Mouse (Mus musculus) embryonic facial prominence, embryonic 11.5 days (tissue): ENCODE data around the gene Hmgb1. TPM values are rescaled to one million over a fixed set of nuclear protein-coding genes. Genes with fewer than 3 reads are reported as not detected.
"Not testable (repeated sequence)": the region's sequence is repeated elsewhere in the genome, so short reads cannot be mapped to it uniquely, and the experiment has no call there.

Experiments
- ATAC-seq: fragments of 200-750 bp; cut with Nextera tagmentation; replicated peaks from 2 replicates; pipeline ENCODE4 v1.8.0; 2017; ENCODE audit warnings: low read depth; ENCODE audit not compliant: insufficient number of reproducible peaks, low FRiP score, low TSS enrichment
- DNase-seq: peaks from one replicate; pipeline ENCODE4 v3.0.0-alpha.2; 2015; ENCODE audit warnings: low spot score
- H3K27ac ChIP-seq: fragments of 300-500 bp; sonication (generic); replicated peaks from 2 replicates; pipeline ENCODE4 v1.5.1; 2014; ENCODE audit warnings: mild to moderate bottlenecking, low read depth, low read length, control low read depth
- H3K27me3 ChIP-seq: fragments of 300-500 bp; sonication (generic); 2 replicates; pipeline ENCODE4 v1.6.1; 2014; ENCODE audit warnings: mild to moderate bottlenecking, low read length, moderate library complexity, mixed read lengths; ENCODE audit not compliant: control insufficient read depth, insufficient read depth
- H3K36me3 ChIP-seq: fragments of 300-500 bp; sonication (generic); replicated peaks from 2 replicates; pipeline ENCODE4 v1.6.1; 2014; ENCODE audit warnings: low read depth, mild to moderate bottlenecking, low read length, moderate library complexity, mixed read lengths; ENCODE audit not compliant: control insufficient read depth, insufficient read depth
- H3K4me1 ChIP-seq: fragments of 300-500 bp; sonication (generic); 2 replicates; pipeline ENCODE4 v1.6.1; 2014; ENCODE audit warnings: low read length, mixed read lengths; ENCODE audit not compliant: control insufficient read depth, insufficient read depth
- H3K4me2 ChIP-seq: fragments of 300-500 bp; sonication (generic); 2 replicates; pipeline ENCODE4 v1.6.1; 2014; ENCODE audit warnings: low read depth, mild to moderate bottlenecking, control low read depth, low read length, moderate library complexity
- H3K4me3 ChIP-seq: fragments of 300-500 bp; sonication (generic); 2 replicates; pipeline ENCODE4 v1.5.1; 2014; ENCODE audit warnings: low read depth, low read length, control low read depth
- H3K9ac ChIP-seq: fragments of 300-500 bp; sonication (generic); replicated peaks from 2 replicates; pipeline ENCODE4 v1.6.1; 2014; ENCODE audit warnings: mild to moderate bottlenecking, control low read depth, low read length
- H3K9me3 ChIP-seq: fragments of 300-500 bp; sonication (generic); replicated peaks from 2 replicates; pipeline ENCODE4 v1.6.1; 2016; ENCODE audit warnings: mild to moderate bottlenecking, low read length, inconsistent platforms, mixed read lengths; ENCODE audit not compliant: control insufficient read depth
- WGBS: fragments of 180-500 bp; shearing (Covaris S2); extraction: QIAGEN DNeasy Blood & Tissue Kit; methylation state at CpG from one replicate; pipeline ENCODE4 v1.1.7; 2014; 5-methylcytosine and 5-hydroxymethylcytosine counted together
- polyA plus RNA-seq: library from polyadenylated mRNA; unstranded; fragments of >200 nt; fragmentation: Nextera tagmentation; extraction: Ambion mirVana; gene quantifications from 2 replicates; pipeline ENCODE4 v1.2.1, GENCODE M21; 2014

Gene Hmgb1
- polyA plus RNA-seq, 1 experiment from 2014 or later: 2,281 TPM

GRCm38 (mm10) chr5:149138087-149138486 lies 46.2 kb downstream of the Hmgb1 start:
- ATAC-seq, DNase-seq, H3K27me3 ChIP-seq, H3K9me3 ChIP-seq, H3K27ac ChIP-seq, H3K4me3 ChIP-seq, H3K4me2 ChIP-seq, H3K4me1 ChIP-seq, H3K36me3 ChIP-seq, H3K9ac ChIP-seq: not testable (repeated sequence)
- 91% methylated on average over 6 of the region's 6 CpGs for WGBS

GRCm38 (mm10) chr5:149137447-149137846 lies 46.8 kb downstream of the Hmgb1 start:
- no peak overlapping the region for H3K9ac ChIP-seq
- no peaks in the 10 kb centered on the region for H3K4me1 ChIP-seq
- no peak overlapping the region for H3K4me2 ChIP-seq
- no peak for DNase-seq
- H3K9me3 ChIP-seq: no peaks in the 10 kb centered on the region
- no peak for ATAC-seq
- 74% methylated on average over 3 of the region's 3 CpGs for WGBS
- no peak overlapping the region for H3K27ac ChIP-seq
- no peak overlapping the region for H3K4me3 ChIP-seq
- no peaks in the 10 kb centered on the region for H3K36me3 ChIP-seq
- H3K27me3 ChIP-seq: no peaks in the 10 kb centered on the region

DNA sequence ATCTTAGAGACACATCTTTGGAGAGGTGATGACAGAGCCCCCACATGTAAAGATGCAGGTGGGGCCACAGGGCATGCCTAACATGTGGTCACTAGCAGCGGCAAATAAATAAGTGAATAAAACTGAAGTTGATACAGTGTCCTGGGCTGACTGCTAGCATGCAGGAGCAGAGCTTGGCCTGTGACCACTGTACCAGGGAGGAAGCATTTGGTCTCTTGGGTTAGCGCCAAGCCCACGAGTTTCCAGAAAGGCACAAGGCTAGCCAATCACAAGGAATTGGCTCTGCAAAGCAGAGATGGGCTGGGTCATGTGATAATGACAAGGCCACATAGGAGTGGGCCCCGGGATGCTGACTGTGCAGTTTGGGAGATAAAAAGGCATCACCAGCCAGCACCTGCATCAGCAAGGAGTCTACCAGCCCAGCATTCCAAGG lies 47.3 kb downstream of the Hmgb1 start:
- Histone ChIP-seq H3K27me3 (no peaks in the 10 kb centered on the region), H3K9me3 (no peaks in the 10 kb centered on the region), H3K36me3 (no peaks in the 10 kb centered on the region), H3K9ac (no peak overlapping the region), H3K27ac (no peak overlapping the region), H3K4me2 (no peak overlapping the region), H3K4me3 (no peak overlapping the region), H3K4me1 (no peaks in the 10 kb centered on the region)
- DNase-seq (no peak), ATAC-seq (no peak)
- 84% methylated on average over 4 of the region's 4 CpGs for WGBS

DNA sequence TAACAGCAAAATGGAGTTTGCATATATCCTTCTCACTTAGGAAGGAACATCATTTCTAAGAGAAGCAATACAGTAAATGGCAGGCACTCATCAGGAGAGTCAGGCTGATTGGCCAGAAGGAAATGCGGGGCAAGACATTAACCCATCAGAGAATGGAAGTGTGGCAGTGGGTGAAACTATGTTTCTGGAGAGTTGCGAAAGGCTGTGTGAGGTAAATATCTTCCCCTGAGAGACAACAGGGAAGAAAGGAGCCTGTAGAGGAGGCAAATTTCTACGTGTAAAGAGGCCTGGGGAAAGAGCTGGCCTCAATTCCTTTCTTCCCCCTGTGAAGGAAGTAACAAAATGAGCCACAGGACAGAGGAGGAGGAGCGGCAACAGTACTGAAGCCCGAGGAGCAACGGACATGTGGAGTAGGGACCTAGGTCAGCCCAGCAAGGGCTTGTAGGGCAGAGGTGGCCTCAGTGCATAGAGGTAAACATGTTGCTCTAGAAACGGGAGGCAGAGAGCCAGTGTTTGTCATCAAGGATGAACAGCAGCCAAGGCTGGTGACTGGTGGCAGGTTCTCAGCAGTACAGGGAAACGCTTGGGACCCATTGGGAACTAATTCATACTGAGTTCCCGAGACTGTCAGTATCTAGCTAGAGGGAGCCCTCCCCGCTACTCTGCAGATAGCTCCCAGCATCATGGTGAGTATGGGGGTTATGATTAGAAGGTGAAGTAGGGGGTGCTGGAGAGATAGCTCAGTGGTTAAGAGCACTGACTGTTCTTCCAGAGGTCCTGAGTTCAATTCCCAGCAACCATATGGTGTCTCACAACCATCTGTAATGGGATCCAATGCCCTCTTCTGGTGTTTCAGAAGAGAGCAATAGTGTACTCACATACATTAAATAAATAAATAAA lies 48.6 kb downstream of the Hmgb1 start:
- H3K4me2 ChIP-seq: no peak overlapping the region
- no peak for DNase-seq
- no peaks in the 10 kb centered on the region for H3K9me3 ChIP-seq
- H3K27ac ChIP-seq: no peak overlapping the region
- 78% methylated on average over 10 of the region's 10 CpGs for whole genome bisulfite sequencing
- no peak for ATAC-seq
- no peaks in the 10 kb centered on the region for H3K36me3 ChIP-seq
- no peaks in the 10 kb centered on the region for H3K27me3 ChIP-seq
- H3K4me3 ChIP-seq: no peak overlapping the region
- no peaks in the 10 kb centered on the region for H3K4me1 ChIP-seq
- H3K9ac ChIP-seq: no peak overlapping the region

DNA sequence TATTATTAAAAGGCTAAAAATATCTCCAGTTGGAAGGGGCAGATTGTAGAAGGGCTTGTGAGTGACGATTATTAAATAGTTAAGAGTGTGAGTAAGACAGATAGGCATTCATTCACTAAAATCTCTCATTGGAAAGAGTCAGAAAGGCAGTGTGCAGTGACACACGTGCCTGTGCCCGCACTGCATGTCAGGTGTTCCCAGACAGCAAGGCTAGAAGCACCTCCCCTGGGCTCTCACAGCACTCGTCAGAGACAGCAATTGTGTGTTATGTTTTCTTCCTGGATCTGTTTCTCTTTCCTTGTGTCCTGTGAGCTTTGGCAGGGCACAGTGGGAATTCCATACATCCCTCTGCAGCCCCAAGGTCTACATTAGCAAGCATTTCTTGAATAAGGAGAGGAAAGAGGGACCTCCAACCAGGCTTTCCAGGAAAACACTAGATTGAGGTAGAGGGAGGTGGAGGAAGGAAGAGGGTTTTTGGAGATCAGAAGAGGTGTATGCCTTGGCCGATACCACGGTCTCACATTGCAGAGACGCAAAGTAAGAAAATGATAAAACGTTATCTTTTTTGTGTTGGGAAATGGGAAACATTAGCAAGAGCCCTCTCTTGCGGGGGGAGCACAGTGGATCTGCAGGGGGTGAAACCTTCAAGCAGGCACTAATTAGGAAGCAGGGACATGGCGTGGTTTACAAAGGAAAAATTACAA lies 49.4 kb downstream of the Hmgb1 start:
- Histone ChIP-seq H3K9me3 (no peaks in the 10 kb centered on the region), H3K4me3 (no peak overlapping the region), H3K9ac (no peak overlapping the region), H3K4me1 (no peaks in the 10 kb centered on the region), H3K27me3 (no peaks in the 10 kb centered on the region), H3K36me3 (no peaks in the 10 kb centered on the region), H3K4me2 (no peak overlapping the region), H3K27ac (no peak overlapping the region)
- ATAC-seq (no peak), DNase-seq (no peak)
- 74% methylated on average over 10 of the region's 10 CpGs for WGBS

DNA sequence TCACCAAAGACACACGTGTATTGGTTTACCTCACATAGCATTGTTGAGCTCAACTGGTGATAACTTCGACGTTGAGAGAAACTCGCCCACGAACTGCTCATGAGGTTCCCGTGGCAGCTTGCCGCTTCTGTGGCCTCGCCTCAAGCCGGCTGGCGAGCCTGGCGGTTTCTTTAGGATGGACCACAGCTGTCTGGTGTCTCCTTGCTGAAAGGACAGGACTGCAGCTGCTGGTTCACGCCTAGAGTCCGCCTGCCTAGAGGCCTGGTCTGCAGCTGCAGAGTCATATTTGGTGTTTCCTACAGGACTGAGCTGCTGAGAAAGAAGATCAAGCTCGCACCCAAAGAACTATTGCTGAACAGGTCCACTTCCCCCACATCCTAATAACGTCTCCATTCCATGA lies 55.8 kb downstream of the Hmgb1 start:
- Histone ChIP-seq H3K4me1 (no peaks in the 10 kb centered on the region), H3K27me3 (no peaks in the 10 kb centered on the region), H3K36me3 (no peaks in the 10 kb centered on the region), H3K9me3 (no peaks in the 10 kb centered on the region), H3K9ac (no peak overlapping the region), H3K4me2 (no peak overlapping the region), H3K4me3 (no peak overlapping the region), H3K27ac (no peak overlapping the region)
- no peak for ATAC-seq
- WGBS: 90% methylated on average over 15 of the region's 15 CpGs
- no peak for DNase-seq

DNA sequence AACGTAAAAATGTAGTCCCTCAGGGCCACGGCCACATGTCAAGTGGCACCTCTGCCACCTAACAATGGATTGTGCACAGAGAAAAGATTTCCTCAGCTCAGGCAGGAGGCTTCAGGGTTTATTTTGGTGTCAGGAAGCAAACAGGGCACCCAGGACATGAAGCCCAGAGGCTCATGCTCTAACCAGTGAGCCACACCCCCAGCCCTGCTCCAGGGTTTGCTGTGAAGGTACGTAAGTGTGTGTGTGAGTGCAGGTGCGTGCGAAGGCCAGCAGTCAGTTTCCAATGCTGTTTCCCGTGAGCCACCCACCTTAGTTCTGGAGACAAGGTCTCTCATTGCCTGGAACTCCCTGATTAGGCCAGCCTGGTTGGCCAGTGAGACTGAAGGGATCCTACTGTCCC lies 60.5 kb downstream of the Hmgb1 start:
- Histone ChIP-seq H3K27me3 (no peaks in the 10 kb centered on the region), H3K9ac (no peak overlapping the region), H3K4me3 (no peak overlapping the region), H3K36me3 (no peaks in the 10 kb centered on the region), H3K9me3 (no peaks in the 10 kb centered on the region), H3K4me1 (no peaks in the 10 kb centered on the region), H3K27ac (no peak overlapping the region), H3K4me2 (no peak overlapping the region)
- 90% methylated on average over 6 of the region's 6 CpGs for WGBS
- DNase-seq (no peak), ATAC-seq (no peak)

DNA sequence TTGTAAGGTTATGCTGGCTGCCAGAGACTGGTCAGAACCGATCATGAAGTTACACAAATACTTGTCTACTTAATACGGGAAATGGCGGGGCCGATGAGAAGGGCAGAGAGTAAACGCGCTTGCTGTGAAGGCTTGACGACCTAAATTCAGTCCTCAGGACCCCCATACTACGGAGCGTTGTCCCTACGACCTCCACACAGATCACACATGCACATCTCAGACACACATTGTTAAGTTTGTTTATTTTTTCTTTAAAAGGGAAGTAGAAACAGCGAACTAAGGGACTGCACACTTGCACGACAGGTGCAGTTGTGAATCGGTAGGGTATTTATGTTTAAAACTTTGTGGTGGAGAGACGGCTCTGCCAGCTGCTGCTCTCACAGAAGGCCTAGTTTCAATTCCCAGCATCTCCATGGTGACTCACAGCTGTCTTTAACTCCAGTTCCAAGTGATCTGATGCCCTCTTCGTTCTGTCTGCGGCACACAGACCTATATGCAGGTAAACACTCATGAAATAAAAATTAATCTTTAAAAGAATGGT lies 64.9 kb downstream of the Hmgb1 start:
- 91% methylated on average over 16 of the region's 16 CpGs for WGBS
- no peak for DNase-seq

More for the DNA sequence above, 64.9 kb downstream of the Hmgb1 start:
- H3K27me3 ChIP-seq: no peaks in the 10 kb centered on the region
- H3K4me1 ChIP-seq: peaks cover 4% of the 10 kb centered on the region; the same call in 1 of the 2 replicates
- no peak for ATAC-seq
- H3K27ac ChIP-seq: no peak overlapping the region
- H3K36me3 ChIP-seq: no peaks in the 10 kb centered on the region
- H3K9ac ChIP-seq: no peak overlapping the region
- no peaks in the 10 kb centered on the region for H3K9me3 ChIP-seq
- no peak overlapping the region for H3K4me3 ChIP-seq
- H3K4me2 ChIP-seq: no peak overlapping the region
